Mouse (Mus musculus): ENCODE results near the gene Smim8. TPM values are rescaled to one million over a fixed set of nuclear protein-coding genes. Genes with fewer than 3 reads are reported as not detected.

Smim8 gene
- polyA plus RNA-seq, 1 experiment from 2014 or later: 43.9 TPM

DNA sequence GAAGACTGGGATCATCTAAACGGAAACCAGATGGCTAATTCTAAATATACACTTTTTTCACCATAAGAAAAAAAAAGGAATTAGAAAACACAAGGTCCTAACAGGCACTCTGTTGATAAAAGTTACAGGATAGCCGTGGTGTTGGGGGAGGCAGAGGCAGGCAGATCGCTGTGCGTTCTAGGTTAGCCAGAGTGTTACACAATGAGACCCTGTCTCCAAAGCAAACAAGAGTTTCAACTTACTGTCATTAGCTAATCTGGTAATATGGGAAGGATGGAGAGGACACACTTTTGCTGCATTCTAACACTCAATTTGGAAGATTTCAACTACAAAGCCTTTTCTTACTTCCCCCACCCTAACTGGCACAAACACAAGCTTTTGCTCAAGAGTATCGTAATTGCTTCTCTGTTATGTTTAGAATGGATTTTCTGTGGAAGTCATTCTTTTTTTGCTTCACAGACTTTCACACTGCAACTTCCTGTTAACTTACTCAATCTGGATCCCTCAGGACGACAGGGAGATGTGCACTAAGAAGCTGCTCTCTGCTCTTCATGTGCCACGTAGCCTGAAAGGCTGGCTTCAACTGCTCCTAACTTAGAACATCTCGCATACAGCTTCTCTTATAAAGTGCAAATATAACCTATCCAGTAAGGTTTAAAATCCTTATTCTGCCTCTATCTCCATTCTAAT, 19.2 kb upstream of the Smim8 start:
- H3K4me1 ChIP-seq (replicated peaks; ENCODE audit: control insufficient read depth, insufficient read depth): no peaks in the 10 kb centered on the region
- TF ChIP-seq CTCF (IDR thresholded peaks at IDR 0.05; ENCODE audit: low read depth) (no peak), EP300 (optimal IDR thresholded peaks at IDR 0.05) (no peak)
- WGBS: 57% methylated on average over 8 of the region's 8 CpGs
- no peak overlapping the region for H3K4me2 ChIP-seq (replicated peaks; ENCODE audit: low read depth)
- H3K27ac ChIP-seq (replicated peaks): no peak overlapping the region
- H3K9me3 ChIP-seq (ENCODE audit: control insufficient read depth, low read length): no peaks in the 10 kb centered on the region
- H3K4me3 ChIP-seq (ENCODE audit: low read depth, low read length): no peak overlapping the region
- no peak overlapping the region for H3K9ac ChIP-seq (ENCODE audit: low read length)
- DNase-seq (ENCODE audit: low spot score) (no peak), ATAC-seq (ENCODE audit: low FRiP score, low TSS enrichment) (no peak)
- no peaks in the 10 kb centered on the region for H3K36me3 ChIP-seq (ENCODE audit: control insufficient read depth, insufficient read depth, low read length)
- no peaks in the 10 kb centered on the region for H3K27me3 ChIP-seq (ENCODE audit: control insufficient read depth, insufficient read depth, low read length)

DNA sequence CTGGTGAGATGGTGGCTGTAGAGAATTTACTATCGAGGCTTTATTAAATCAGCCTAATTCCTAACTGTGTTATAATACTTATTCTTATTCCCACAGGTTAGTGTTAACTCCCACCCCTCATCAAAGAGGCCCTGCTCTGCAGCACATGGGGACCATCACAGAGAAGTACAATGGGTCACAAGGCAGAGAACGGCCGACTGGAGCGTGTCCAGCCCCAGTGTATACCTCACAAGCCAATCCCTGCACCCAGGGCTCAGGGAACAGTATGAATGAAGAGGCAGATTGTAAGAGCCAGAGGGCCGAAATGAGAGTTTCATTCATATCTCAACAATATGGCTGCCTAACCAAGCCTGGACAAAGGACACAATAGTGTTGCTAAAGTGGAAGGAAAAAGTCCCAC, 18.1 kb upstream of the Smim8 start:
- H3K4me2 ChIP-seq (replicated peaks; ENCODE audit: low read depth): no peak overlapping the region
- H3K4me3 ChIP-seq (ENCODE audit: low read depth, low read length): no peak overlapping the region
- DNase-seq (ENCODE audit: low spot score): no peak
- H3K4me1 ChIP-seq (replicated peaks; ENCODE audit: control insufficient read depth, insufficient read depth): no peaks in the 10 kb centered on the region
- no peaks in the 10 kb centered on the region for H3K36me3 ChIP-seq (ENCODE audit: control insufficient read depth, insufficient read depth, low read length)
- 81% methylated on average over 5 of the region's 5 CpGs for WGBS
- no peaks in the 10 kb centered on the region for H3K27me3 ChIP-seq (ENCODE audit: control insufficient read depth, insufficient read depth, low read length)
- no peak for ATAC-seq (ENCODE audit: low FRiP score, low TSS enrichment)
- H3K27ac ChIP-seq (replicated peaks): no peak overlapping the region
- TF ChIP-seq CTCF (IDR thresholded peaks at IDR 0.05; ENCODE audit: low read depth): no peak
- H3K9ac ChIP-seq (ENCODE audit: low read length): no peak overlapping the region
- no peaks in the 10 kb centered on the region for H3K9me3 ChIP-seq (ENCODE audit: control insufficient read depth, low read length)

DNA sequence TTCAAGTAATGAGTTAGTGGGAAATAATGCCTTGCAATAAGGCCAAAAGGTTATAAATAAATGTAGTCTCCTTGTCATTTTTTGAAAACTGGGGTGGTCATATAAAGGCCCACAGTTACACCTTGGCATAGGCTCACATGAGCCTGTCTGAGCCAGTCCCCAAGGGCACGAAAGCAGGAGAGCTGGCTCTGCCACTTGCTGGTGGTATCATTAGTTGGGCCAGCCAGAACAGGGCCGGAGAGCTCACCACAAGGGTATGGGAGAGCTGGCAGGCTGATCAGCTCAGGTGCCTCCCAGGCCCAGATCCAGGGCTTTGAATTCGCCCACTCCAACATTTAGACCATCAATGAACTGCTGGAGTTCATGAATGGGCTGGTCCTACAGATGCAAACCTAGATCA, 8.3 kb upstream of the Smim8 start:
- Histone ChIP-seq H3K4me2 (replicated peaks; ENCODE audit: low read depth) (no peak overlapping the region), H3K9ac (ENCODE audit: low read length) (no peak overlapping the region), H3K4me1 (replicated peaks; ENCODE audit: control insufficient read depth, insufficient read depth) (no peaks in the 10 kb centered on the region), H3K27ac (replicated peaks) (no peak overlapping the region), H3K9me3 (ENCODE audit: control insufficient read depth, low read length) (no peaks in the 10 kb centered on the region), H3K4me3 (ENCODE audit: low read depth, low read length) (no peak overlapping the region), H3K27me3 (ENCODE audit: control insufficient read depth, insufficient read depth, low read length) (no peaks in the 10 kb centered on the region), H3K36me3 (ENCODE audit: control insufficient read depth, insufficient read depth, low read length) (no peaks in the 10 kb centered on the region)
- WGBS: 74% methylated on average over 3 of the region's 3 CpGs
- DNase-seq (ENCODE audit: low spot score) (no peak), ATAC-seq (ENCODE audit: low FRiP score, low TSS enrichment) (no peak)
- TF ChIP-seq EP300 (optimal IDR thresholded peaks at IDR 0.05) (no peak), CTCF (IDR thresholded peaks at IDR 0.05; ENCODE audit: low read depth) (no peak)

DNA sequence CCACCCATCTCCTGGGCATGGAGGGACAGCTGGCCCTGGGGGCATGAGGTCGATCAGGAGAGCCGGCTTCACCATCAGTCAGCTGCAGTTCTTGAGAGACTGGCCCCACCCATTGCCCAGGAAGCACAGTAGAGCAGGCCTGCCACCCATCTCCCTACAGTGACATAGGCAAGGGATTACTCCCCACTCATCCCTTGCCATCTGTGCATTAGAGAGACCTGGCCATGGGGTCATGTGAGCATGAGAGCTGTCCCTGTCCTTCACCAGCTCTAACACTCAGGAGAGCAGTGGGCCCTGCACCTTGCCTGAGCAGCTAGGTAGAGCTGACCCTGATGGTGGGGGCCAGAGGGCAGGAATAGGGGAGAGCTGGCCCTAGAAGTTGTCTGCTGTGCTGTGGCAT, 7.4 kb upstream of the Smim8 start:
- Histone ChIP-seq H3K27ac (replicated peaks) (no peak overlapping the region), H3K9me3 (ENCODE audit: control insufficient read depth, low read length) (no peaks in the 10 kb centered on the region), H3K36me3 (ENCODE audit: control insufficient read depth, insufficient read depth, low read length) (no peaks in the 10 kb centered on the region), H3K4me3 (ENCODE audit: low read depth, low read length) (no peak overlapping the region), H3K27me3 (ENCODE audit: control insufficient read depth, insufficient read depth, low read length) (no peaks in the 10 kb centered on the region), H3K4me2 (replicated peaks; ENCODE audit: low read depth) (no peak overlapping the region), H3K9ac (ENCODE audit: low read length) (no peak overlapping the region), H3K4me1 (replicated peaks; ENCODE audit: control insufficient read depth, insufficient read depth) (no peaks in the 10 kb centered on the region)
- ATAC-seq (ENCODE audit: low FRiP score, low TSS enrichment) (peak; percentile 24; the same call in 1 of the 2 replicates), DNase-seq (ENCODE audit: low spot score) (no peak)
- 67% methylated on average over 2 of the region's 2 CpGs for WGBS
- TF ChIP-seq EP300 (optimal IDR thresholded peaks at IDR 0.05) (no peak), CTCF (IDR thresholded peaks at IDR 0.05; ENCODE audit: low read depth) (no peak)

DNA sequence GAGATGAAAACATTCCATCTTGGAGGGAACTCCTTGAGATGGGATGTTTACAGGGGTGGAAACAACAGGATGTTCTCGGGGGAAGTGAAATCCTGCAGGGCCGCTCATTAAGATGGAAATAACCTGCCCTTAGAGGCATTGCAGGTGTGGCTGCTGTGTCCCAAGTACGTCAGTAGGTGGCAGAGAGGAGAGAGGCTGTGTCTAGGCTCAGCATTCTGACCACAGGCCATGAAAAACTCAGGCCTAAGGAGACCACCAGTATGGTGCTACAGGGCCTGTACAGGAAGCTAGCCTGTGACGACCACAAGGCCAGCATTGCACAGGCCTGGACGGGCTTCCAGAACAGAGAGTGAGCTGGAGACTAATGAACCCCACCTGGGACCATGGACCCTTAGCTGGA, 6.6 kb upstream of the Smim8 start:
- 52% methylated on average over 5 of the region's 5 CpGs for WGBS
- H3K9ac ChIP-seq (ENCODE audit: low read length): no peak overlapping the region
- no peak for TF ChIP-seq EP300 (optimal IDR thresholded peaks at IDR 0.05)
- TF ChIP-seq CTCF (IDR thresholded peaks at IDR 0.05; ENCODE audit: low read depth): peak; percentile 62
- no peaks in the 10 kb centered on the region for H3K4me1 ChIP-seq (replicated peaks; ENCODE audit: control insufficient read depth, insufficient read depth)
- no peak overlapping the region for H3K4me3 ChIP-seq (ENCODE audit: low read depth, low read length)
- H3K4me2 ChIP-seq (replicated peaks; ENCODE audit: low read depth): no peak overlapping the region
- ATAC-seq (ENCODE audit: low FRiP score, low TSS enrichment) (0 out of 2 replicates have a peak, but pooled peaks have one; percentile 42), DNase-seq (ENCODE audit: low spot score) (no peak)
- H3K27ac ChIP-seq (replicated peaks): no peak overlapping the region
- H3K9me3 ChIP-seq (ENCODE audit: control insufficient read depth, low read length): no peaks in the 10 kb centered on the region
- H3K27me3 ChIP-seq (ENCODE audit: control insufficient read depth, insufficient read depth, low read length): no peaks in the 10 kb centered on the region
- no peaks in the 10 kb centered on the region for H3K36me3 ChIP-seq (ENCODE audit: control insufficient read depth, insufficient read depth, low read length)

DNA sequence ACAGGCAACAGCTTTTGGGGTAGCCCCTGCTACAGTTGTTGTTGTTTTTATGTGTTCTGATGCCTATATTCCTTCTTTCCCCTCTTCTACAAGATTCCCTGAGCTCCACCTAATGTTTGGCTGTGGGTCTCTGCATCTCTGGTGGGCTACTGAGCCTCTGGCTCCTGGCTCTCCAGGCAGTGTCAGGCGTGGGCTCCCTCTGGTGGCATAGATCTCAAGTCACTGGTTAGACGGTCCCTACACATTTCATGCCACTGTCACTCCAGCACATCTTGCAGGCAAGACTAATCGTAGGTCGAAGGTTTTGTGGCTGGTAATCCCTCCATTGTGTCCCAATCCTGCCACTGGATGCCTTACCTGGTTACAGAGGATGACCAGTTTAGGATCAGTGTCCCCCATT, 4.5 kb upstream of the Smim8 start:
- Histone ChIP-seq H3K27ac (replicated peaks) (no peak overlapping the region), H3K9me3 (ENCODE audit: control insufficient read depth, low read length) (no peaks in the 10 kb centered on the region), H3K36me3 (ENCODE audit: control insufficient read depth, insufficient read depth, low read length) (no peaks in the 10 kb centered on the region), H3K4me1 (replicated peaks; ENCODE audit: control insufficient read depth, insufficient read depth) (no peaks in the 10 kb centered on the region), H3K9ac (ENCODE audit: low read length) (no peak overlapping the region), H3K4me3 (ENCODE audit: low read depth, low read length) (no peak overlapping the region), H3K27me3 (ENCODE audit: control insufficient read depth, insufficient read depth, low read length) (no peaks in the 10 kb centered on the region), H3K4me2 (replicated peaks; ENCODE audit: low read depth) (no peak overlapping the region)
- ATAC-seq (ENCODE audit: low FRiP score, low TSS enrichment) (no peak), DNase-seq (ENCODE audit: low spot score) (no peak)
- TF ChIP-seq CTCF (IDR thresholded peaks at IDR 0.05; ENCODE audit: low read depth) (peak; percentile 60), EP300 (optimal IDR thresholded peaks at IDR 0.05) (no peak)
- 24% methylated on average over 4 of the region's 4 CpGs for WGBS

Measured in stomach, postnatal 0 days (tissue).